Mouse (Mus musculus) heart, embryonic 14.5 days (tissue): ENCODE results near the gene Cpsf3. TPM values are rescaled to one million over a fixed set of nuclear protein-coding genes. Genes with fewer than 3 reads are reported as not detected.

Source experiments
- ATAC-seq: fragments of 200-750 bp; cut with Nextera tagmentation; 2 replicates; pipeline ENCODE4 v1.8.0; 2017; ENCODE audit warnings: low read depth, moderate TSS enrichment; ENCODE audit not compliant: insufficient number of reproducible peaks, insufficient read depth, low FRiP score
- H3K27ac ChIP-seq, 2 experiments: fragments of 200-500 bp in 1 of 2; fragments of 300-500 bp in 1 of 2; sonication (generic) in 1 of 2; replicated peaks in 1 of 2; 2 replicates each; pipeline ENCODE4 v1.5.1; 2012 to 2014; ENCODE audit warnings: low read depth in 2 of 2, low read length in 2 of 2, control low read depth in 1 of 2, mild to moderate bottlenecking in 1 of 2, mixed read lengths in 1 of 2; ENCODE audit not compliant: control insufficient read depth in 1 of 2, insufficient read depth in 1 of 2
- H3K27me3 ChIP-seq: fragments of 300-500 bp; sonication (generic); 2 replicates; pipeline ENCODE4 v1.6.1; 2014; ENCODE audit warnings: mild to moderate bottlenecking, low read length, control low read depth; ENCODE audit not compliant: control insufficient read depth, insufficient read depth
- H3K36me3 ChIP-seq: fragments of 300-500 bp; sonication (generic); 2 replicates; pipeline ENCODE4 v1.6.1; 2014; ENCODE audit warnings: mild to moderate bottlenecking, control low read depth, low read length, mixed read lengths; ENCODE audit not compliant: control insufficient read depth, insufficient read depth
- H3K4me1 ChIP-seq, 2 experiments: fragments of 200-500 bp in 1 of 2; fragments of 300-500 bp in 1 of 2; sonication (generic) in 1 of 2; 2 replicates each; pipeline ENCODE4 v1.6.1; 2012 to 2014; ENCODE audit warnings: low read length in 2 of 2, control low read depth in 1 of 2, mixed read lengths in 1 of 2; ENCODE audit not compliant: control insufficient read depth in 2 of 2, insufficient read depth in 2 of 2
- H3K4me2 ChIP-seq: fragments of 300-500 bp; sonication (generic); 2 replicates; pipeline ENCODE4 v1.6.1; 2014; ENCODE audit warnings: mild to moderate bottlenecking, low read length
- H3K4me3 ChIP-seq, 2 experiments: fragments of 200-500 bp in 1 of 2; fragments of 300-500 bp in 1 of 2; sonication (generic) in 1 of 2; 2 replicates each; pipeline ENCODE4 v1.5.1; 2012 to 2014; ENCODE audit warnings: low read length in 2 of 2, mild to moderate bottlenecking in 2 of 2, control low read depth in 1 of 2, low read depth in 1 of 2, moderate library complexity in 1 of 2; ENCODE audit not compliant: control insufficient read depth in 1 of 2, insufficient read depth in 1 of 2
- H3K9ac ChIP-seq: fragments of 300-500 bp; sonication (generic); 2 replicates; pipeline ENCODE4 v1.6.1; 2014; ENCODE audit warnings: mild to moderate bottlenecking, low read length
- H3K9me3 ChIP-seq: fragments of 300-500 bp; sonication (generic); 2 replicates; pipeline ENCODE4 v1.6.1; 2016; ENCODE audit warnings: low read length, control low read depth; ENCODE audit not compliant: control insufficient read depth
- WGBS: fragments of 180-500 bp; shearing (Covaris S2); extraction: QIAGEN DNeasy Blood & Tissue Kit; methylation state at CpG from one replicate; pipeline ENCODE4 v1.1.7; 2014; 5-methylcytosine and 5-hydroxymethylcytosine counted together
- polyA plus RNA-seq: library from polyadenylated mRNA; unstranded; fragments of >200 nt; fragmentation: Nextera tagmentation; extraction: Ambion mirVana; gene quantifications from 2 replicates; pipeline ENCODE4 v1.2.1, GENCODE M21; 2014

The Cpsf3 gene
- polyA plus RNA-seq, 1 experiment from 2014 or later = 70.5 TPM

GRCm38 (mm10) chr12:21337171-21337570 lies 52.0 kb downstream of the Cpsf3 start:
- H3K4me2 ChIP-seq = no peak overlapping the region
- peaks cover 89% of the 10 kb centered on the region for H3K36me3 ChIP-seq
- H3K4me3 ChIP-seq = no peak overlapping the region
- no peaks in the 10 kb centered on the region for H3K9me3 ChIP-seq
- H3K27ac ChIP-seq = no peak overlapping the region
- H3K27me3 ChIP-seq = no peaks in the 10 kb centered on the region
- ATAC-seq = no peak
- no peak overlapping the region for H3K9ac ChIP-seq
- H3K4me1 ChIP-seq = no peaks in the 10 kb centered on the region
- 90% methylated on average over 5 of the region's 5 CpGs for WGBS

DNA sequence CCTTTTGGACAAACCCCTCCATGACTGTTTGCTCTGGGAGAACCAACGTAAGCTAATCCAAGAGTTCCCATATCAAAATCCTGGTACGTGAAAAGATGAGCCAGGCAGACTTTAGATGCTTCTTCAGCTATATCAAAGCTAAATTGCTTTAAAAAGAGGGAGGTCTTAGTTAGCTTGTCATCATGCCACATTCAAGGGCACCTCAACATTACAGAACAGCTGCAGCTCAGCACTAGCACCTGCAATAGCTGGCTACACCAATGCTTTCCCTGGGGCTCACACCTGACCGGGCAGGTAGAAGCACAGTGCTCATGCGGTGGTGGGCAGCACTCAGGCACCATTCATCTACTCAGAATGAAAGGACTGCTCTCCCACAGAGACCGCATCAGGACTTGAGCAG lies 55.5 kb downstream of the Cpsf3 start:
- Histone ChIP-seq H3K9me3 (no peaks in the 10 kb centered on the region), H3K27ac (no peak overlapping the region), H3K27me3 (no peaks in the 10 kb centered on the region), H3K9ac (no peak overlapping the region), H3K4me3 (no peak overlapping the region), H3K4me2 (no peak overlapping the region), H3K4me1 (no peaks in the 10 kb centered on the region), H3K36me3 (peaks cover 69% of the 10 kb centered on the region)
- WGBS = 95% methylated on average over 5 of the region's 5 CpGs
- no peak for ATAC-seq

- Histone ChIP-seq H3K27ac (no peak overlapping the region), H3K9ac (no peak overlapping the region), H3K4me2 (no peak overlapping the region), H3K36me3 (peaks cover 63% of the 10 kb centered on the region), H3K4me3 (no peak overlapping the region), H3K9me3 (peaks cover 3% of the 10 kb centered on the region; the same call in 1 of the 2 replicates), H3K4me1 (no peaks in the 10 kb centered on the region), H3K27me3 (no peaks in the 10 kb centered on the region)
- 90% methylated on average over 7 of the region's 7 CpGs for WGBS
- no peak for ATAC-seq
Observed at GRCm38 (mm10) chr12:21346972-21347371, 61.8 kb downstream of the Cpsf3 start.

DNA sequence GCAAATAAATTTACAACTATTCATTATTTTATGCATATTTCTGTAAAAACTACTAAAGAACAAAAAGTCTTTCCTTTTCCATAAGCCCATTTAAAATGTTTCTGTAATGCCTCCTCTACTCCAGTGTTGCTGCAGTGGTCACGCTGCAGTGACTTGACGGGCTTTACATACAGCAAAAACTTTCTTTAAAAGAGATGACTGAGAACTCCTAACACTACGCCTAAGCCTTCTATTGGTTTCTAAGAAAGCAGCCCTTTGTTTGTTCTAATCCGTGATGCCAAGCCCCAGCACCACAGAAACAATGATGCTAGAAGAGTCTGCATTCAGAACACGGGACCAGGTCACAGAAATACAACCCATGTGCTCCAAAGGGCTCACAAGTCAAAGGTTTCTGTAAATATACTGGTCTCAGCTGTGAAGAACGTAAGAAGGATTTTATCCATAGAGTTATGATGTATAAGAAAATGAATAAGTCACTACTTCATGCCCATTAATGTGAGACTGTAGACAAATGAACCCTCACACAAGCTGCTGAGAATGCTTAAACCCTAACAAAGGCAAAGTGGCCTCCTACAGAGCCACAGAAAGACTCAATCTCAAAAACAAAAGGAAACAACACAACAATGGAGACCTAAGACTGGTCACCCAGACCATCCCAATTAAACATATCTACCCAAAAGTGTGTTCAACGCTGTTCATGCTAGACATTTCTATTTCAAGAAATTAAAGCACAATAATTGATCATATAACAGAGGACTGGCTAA lies 65.1 kb downstream of the Cpsf3 start:
- H3K27ac ChIP-seq = no peak overlapping the region
- no peak overlapping the region for H3K4me3 ChIP-seq
- no peak for ATAC-seq
- H3K9me3 ChIP-seq = peaks cover 6% of the 10 kb centered on the region; the same call in 1 of the 2 replicates
- H3K36me3 ChIP-seq = peaks cover 76% of the 10 kb centered on the region
- H3K4me2 ChIP-seq = no peak overlapping the region
- no peaks in the 10 kb centered on the region for H3K4me1 ChIP-seq
- 89% methylated on average over 7 of the region's 7 CpGs for WGBS
- no peak overlapping the region for H3K9ac ChIP-seq
- no peaks in the 10 kb centered on the region for H3K27me3 ChIP-seq

DNA sequence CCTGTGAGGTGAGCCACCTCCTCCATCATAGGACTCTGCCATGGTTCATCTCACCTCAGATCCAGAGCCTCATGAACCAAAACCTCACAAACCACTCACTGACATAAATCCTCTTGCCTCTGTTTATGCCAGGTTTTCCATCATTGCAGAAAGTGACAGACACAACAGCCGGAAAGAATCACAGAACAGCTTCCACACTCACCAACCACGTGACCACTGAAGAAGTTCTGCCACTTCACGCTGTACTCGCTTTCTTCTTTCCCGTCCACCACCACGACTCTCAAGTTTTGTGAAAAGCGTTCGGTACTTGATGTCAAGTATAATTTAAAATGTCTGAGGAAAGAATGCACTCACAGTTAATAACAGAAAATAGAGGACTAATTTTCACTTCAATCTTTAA lies 68.5 kb downstream of the Cpsf3 start:
- WGBS = 94% methylated on average over 8 of the region's 8 CpGs
- H3K4me3 ChIP-seq = no peak overlapping the region
- no peak overlapping the region for H3K4me2 ChIP-seq
- H3K27ac ChIP-seq = no peak overlapping the region
- peaks cover 6% of the 10 kb centered on the region; the same call in 1 of the 2 replicates for H3K9me3 ChIP-seq
- ATAC-seq = no peak
- no peak overlapping the region for H3K9ac ChIP-seq
- peaks cover 62% of the 10 kb centered on the region for H3K36me3 ChIP-seq
- no peaks in the 10 kb centered on the region for H3K27me3 ChIP-seq
- H3K4me1 ChIP-seq = no peaks in the 10 kb centered on the region

DNA sequence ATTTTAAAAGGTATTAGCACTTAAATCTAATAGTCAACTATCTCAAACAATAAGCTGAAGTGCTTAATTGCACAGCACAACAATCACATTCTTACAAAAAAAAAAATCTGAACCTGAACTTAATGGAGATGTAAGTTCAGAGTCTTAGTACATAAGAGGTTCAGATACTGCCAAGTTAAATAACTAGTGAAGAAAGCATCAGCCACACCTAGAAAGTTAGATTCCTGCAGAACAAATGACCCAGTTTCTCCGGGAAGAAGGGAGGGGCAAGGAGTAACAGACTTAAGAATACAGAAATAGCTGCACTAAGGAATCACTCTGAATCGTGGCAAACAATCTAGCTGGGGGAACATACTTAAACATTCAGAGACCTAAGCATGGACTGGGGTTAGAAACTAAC lies 77.5 kb downstream of the Cpsf3 start:
- Histone ChIP-seq H3K4me1 (no peaks in the 10 kb centered on the region; a peak in 1 of 4 replicates), H3K27ac (no peak overlapping the region), H3K9me3 (no peaks in the 10 kb centered on the region), H3K4me3 (no peak overlapping the region), H3K36me3 (peaks cover 14% of the 10 kb centered on the region), H3K9ac (no peak overlapping the region), H3K4me2 (no peak overlapping the region), H3K27me3 (no peaks in the 10 kb centered on the region)
- WGBS = 49% methylated on average over 2 of the region's 2 CpGs
- no peak for ATAC-seq

DNA sequence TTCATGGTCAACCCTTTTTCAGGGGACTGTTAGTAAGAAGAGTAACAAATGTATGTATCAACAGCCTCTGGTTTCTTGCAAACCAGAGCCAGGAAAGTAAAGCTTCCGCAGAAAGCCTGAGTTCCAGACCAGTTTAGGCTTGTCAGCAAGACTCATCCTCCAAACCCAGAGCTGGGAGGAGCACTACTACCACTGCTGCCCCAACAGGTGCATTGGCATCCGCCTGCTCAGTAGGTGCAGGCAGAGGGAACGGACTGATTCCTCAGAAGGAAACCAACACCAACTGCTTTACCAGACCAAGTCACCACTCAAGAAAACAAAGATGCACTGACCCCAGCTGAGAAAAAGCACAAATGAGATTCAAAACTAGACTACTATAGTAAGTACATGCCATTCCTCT lies 78.0 kb downstream of the Cpsf3 start:
- Histone ChIP-seq H3K27me3 (no peaks in the 10 kb centered on the region), H3K36me3 (peaks cover 11% of the 10 kb centered on the region), H3K4me1 (no peaks in the 10 kb centered on the region; a peak in 1 of 4 replicates), H3K27ac (no peak overlapping the region), H3K4me3 (no peak overlapping the region), H3K9ac (no peak overlapping the region), H3K4me2 (no peak overlapping the region), H3K9me3 (no peaks in the 10 kb centered on the region)
- WGBS = 93% methylated on average over 3 of the region's 3 CpGs
- no peak for ATAC-seq
